Mouse (Mus musculus): ENCODE measurements around the gene Fkbp14. TPM values are rescaled to one million over a fixed set of nuclear protein-coding genes. Genes with fewer than 3 reads are reported as not detected.

Gene Fkbp14
- polyA plus RNA-seq, 1 experiment from 2014 or later = 17.9 TPM

DNA sequence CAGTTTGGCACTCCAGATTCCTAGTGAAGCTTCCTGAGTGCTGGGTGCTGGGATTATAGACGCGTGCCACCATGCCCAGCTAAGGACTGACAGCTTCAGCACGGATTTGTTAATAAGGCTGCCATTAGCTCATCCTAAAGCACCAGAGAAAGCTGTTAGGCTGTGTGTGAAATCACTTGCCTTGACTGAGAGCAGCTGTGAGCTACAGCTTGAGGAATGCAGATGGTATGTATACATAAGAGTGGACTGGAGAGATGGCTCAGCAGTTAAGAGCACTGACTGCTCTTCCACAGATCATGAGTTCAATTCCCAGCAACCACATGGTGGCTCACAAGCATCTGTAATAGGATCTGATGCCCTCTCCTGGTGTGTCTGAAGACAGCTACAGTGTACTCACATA lies 20.3 kb upstream of the Fkbp14 start:
- Histone ChIP-seq H3K36me3 (ENCODE audit: control insufficient read depth, insufficient read depth, low read length) (no peaks in the 10 kb centered on the region), H3K27ac (ENCODE audit: low read depth, low read length) (no peak overlapping the region), H3K4me2 (replicated peaks; ENCODE audit: low read depth, low read length) (no peak overlapping the region), H3K27me3 (ENCODE audit: control insufficient read depth, insufficient read depth, low read length) (no peaks in the 10 kb centered on the region), H3K4me3 (ENCODE audit: low read depth, low read length) (no peak overlapping the region), H3K9ac (ENCODE audit: low read depth, low read length) (no peak overlapping the region), H3K4me1 (replicated peaks; ENCODE audit: control insufficient read depth, insufficient read depth, low read length) (no peaks in the 10 kb centered on the region), H3K9me3 (ENCODE audit: control insufficient read depth, low read length) (no peaks in the 10 kb centered on the region)
- 84% methylated on average over 3 of the region's 3 CpGs for WGBS
- no peak for DNase-seq (ENCODE audit: low spot score)
- ATAC-seq (ENCODE audit: low FRiP score) = no peak

DNA sequence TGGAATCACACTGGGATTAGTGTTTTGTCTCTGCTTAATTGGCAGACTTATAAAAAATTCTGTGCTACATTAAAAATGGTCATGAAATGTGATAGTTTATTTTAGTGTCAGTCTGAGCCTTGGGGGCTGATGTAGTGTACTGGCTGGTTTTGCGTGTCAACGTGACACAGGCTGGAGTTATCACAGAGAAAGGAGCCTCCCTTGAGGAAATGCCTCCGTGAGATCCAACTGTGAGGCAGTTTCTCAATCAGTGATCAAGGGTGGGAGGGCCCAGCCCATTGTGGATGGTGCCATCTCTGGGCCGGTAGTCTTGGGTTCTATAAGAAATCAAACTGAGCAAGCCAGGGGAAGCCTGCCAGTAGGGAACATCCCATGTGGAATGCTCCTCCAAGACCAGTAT lies 9.1 kb upstream of the Fkbp14 start:
- no peak overlapping the region for H3K27ac ChIP-seq (ENCODE audit: low read depth, low read length)
- no peak overlapping the region for H3K4me2 ChIP-seq (replicated peaks; ENCODE audit: low read depth, low read length)
- ATAC-seq (ENCODE audit: low FRiP score) (no peak), DNase-seq (ENCODE audit: low spot score) (no peak)
- H3K9ac ChIP-seq (ENCODE audit: low read depth, low read length) = no peak overlapping the region
- WGBS = 62% methylated on average over 4 of the region's 4 CpGs
- no peaks in the 10 kb centered on the region for H3K27me3 ChIP-seq (ENCODE audit: control insufficient read depth, insufficient read depth, low read length)
- no peak overlapping the region for H3K4me3 ChIP-seq (ENCODE audit: low read depth, low read length)
- no peaks in the 10 kb centered on the region for H3K4me1 ChIP-seq (replicated peaks; ENCODE audit: control insufficient read depth, insufficient read depth, low read length)
- no peaks in the 10 kb centered on the region for H3K9me3 ChIP-seq (ENCODE audit: control insufficient read depth, low read length)
- no peaks in the 10 kb centered on the region for H3K36me3 ChIP-seq (ENCODE audit: control insufficient read depth, insufficient read depth, low read length)

DNA sequence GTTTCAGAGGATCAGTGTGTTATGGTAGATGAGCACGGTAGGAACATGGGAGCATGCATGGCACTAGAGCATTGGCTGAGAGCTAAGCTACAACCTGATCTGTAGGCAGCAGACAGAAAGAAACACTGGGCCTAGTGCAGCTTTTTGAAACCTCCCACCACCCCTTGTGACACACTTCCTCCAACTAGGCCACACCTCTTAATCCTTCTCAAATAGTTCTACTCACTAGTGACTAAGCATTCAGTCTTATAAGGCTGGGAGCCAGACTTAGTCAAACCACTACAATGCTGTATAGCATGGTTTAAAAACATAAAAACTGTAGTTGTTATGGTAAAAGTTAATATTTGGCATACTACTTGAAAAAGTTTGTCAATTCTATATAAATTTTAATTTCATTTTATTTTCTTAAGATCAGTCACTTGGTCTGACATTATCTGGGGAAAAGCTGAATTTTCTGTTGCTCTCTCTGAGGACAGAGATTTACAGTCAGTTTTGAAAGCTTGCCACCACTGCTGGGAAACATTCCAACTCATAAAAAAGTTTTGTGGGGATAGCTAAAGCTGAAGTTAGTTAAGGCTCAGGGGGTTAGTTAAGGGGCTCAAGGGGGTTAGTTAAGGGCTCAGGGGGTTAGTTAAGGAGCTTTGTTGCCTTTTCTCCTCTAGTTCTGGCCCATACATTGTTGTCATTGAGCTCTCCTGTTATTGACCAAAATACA lies 7.0 kb upstream of the Fkbp14 start:
- no peak overlapping the region for H3K27ac ChIP-seq (ENCODE audit: low read depth, low read length)
- no peaks in the 10 kb centered on the region for H3K4me1 ChIP-seq (replicated peaks; ENCODE audit: control insufficient read depth, insufficient read depth, low read length)
- H3K36me3 ChIP-seq (ENCODE audit: control insufficient read depth, insufficient read depth, low read length) = no peaks in the 10 kb centered on the region
- ATAC-seq (ENCODE audit: low FRiP score) (no peak), DNase-seq (ENCODE audit: low spot score) (no peak)
- H3K9ac ChIP-seq (ENCODE audit: low read depth, low read length) = no peak overlapping the region
- H3K9me3 ChIP-seq (ENCODE audit: control insufficient read depth, low read length) = no peaks in the 10 kb centered on the region
- no peak overlapping the region for H3K4me3 ChIP-seq (ENCODE audit: low read depth, low read length)
- WGBS = 97% methylated on average over 1 of the region's 1 CpGs
- H3K4me2 ChIP-seq (replicated peaks; ENCODE audit: low read depth, low read length) = no peak overlapping the region
- H3K27me3 ChIP-seq (ENCODE audit: control insufficient read depth, insufficient read depth, low read length) = no peaks in the 10 kb centered on the region

DNA sequence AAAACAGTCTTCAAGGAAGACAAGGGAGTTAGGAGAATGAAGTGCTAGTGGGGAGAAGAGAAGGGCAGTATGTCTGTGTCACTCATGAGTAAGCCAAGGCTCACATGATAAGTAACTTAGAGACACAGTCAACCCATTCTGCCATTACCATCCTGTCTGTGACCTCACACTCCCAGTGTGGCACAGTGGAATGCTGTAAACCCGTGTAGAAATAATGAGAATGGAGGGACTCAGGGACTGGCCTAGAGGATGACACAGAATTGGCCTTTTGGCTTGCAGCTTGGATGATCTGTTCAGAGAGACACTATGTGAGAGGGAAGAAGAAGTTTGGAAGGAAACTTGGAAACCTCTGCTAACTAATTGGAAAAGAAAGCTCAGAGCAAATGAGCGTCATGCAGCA lies 5.8 kb upstream of the Fkbp14 start:
- no peak for ATAC-seq (ENCODE audit: low FRiP score)
- H3K4me3 ChIP-seq (ENCODE audit: low read depth, low read length) = no peak overlapping the region
- H3K27ac ChIP-seq (ENCODE audit: low read depth, low read length) = no peak overlapping the region
- no peaks in the 10 kb centered on the region for H3K9me3 ChIP-seq (ENCODE audit: control insufficient read depth, low read length)
- H3K27me3 ChIP-seq (ENCODE audit: control insufficient read depth, insufficient read depth, low read length) = no peaks in the 10 kb centered on the region
- no peak overlapping the region for H3K9ac ChIP-seq (ENCODE audit: low read depth, low read length)
- H3K4me2 ChIP-seq (replicated peaks; ENCODE audit: low read depth, low read length) = no peak overlapping the region
- H3K4me1 ChIP-seq (replicated peaks; ENCODE audit: control insufficient read depth, insufficient read depth, low read length) = no peaks in the 10 kb centered on the region
- DNase-seq (ENCODE audit: low spot score) = no peak
- 92% methylated on average over 2 of the region's 2 CpGs for WGBS
- H3K36me3 ChIP-seq (ENCODE audit: control insufficient read depth, insufficient read depth, low read length) = no peaks in the 10 kb centered on the region

DNA sequence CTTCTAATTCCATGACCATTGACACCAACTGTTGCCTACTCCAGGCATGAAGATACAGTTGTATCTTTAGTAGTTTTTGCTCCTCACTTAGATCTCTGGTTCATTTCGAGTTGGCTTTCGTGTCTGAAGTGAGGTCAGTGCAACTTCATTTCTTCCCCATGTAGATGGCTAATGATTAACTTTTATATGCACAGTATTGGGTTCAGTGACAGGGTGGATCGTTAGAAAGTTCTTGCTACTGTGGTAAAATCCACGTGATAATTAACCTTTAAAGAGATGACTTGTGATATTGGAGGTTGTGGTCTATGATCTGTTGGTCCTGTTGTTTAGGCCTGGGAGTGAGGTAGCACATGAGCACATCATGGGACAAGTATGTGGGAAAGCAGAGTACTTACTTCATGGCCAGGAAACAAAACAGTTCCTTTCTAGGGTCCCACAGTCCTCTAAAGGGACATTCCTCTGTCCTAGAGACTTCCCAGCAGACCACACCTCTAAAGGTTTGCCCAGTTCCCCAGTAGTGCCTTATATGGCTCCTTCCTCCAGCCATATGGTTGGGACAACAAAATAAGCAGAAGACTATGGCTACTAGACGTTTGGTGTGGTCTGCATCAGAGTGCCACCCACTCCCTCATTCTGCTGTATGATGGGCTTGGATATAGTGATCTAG lies 3.7 kb upstream of the Fkbp14 start:
- Histone ChIP-seq H3K4me1 (replicated peaks; ENCODE audit: control insufficient read depth, insufficient read depth, low read length) (0 out of 2 replicates have a peak, but pooled peaks cover 3% of the 10 kb centered on the region), H3K27ac (ENCODE audit: low read depth, low read length) (no peak overlapping the region), H3K4me3 (ENCODE audit: low read depth, low read length) (no peak overlapping the region), H3K36me3 (ENCODE audit: control insufficient read depth, insufficient read depth, low read length) (no peaks in the 10 kb centered on the region), H3K9ac (ENCODE audit: low read depth, low read length) (no peak overlapping the region), H3K9me3 (ENCODE audit: control insufficient read depth, low read length) (no peaks in the 10 kb centered on the region), H3K27me3 (ENCODE audit: control insufficient read depth, insufficient read depth, low read length) (no peaks in the 10 kb centered on the region), H3K4me2 (replicated peaks; ENCODE audit: low read depth, low read length) (no peak overlapping the region)
- ATAC-seq (ENCODE audit: low FRiP score) = no peak
- 84% methylated on average over 5 of the region's 5 CpGs for WGBS
- DNase-seq (ENCODE audit: low spot score) = no peak

DNA sequence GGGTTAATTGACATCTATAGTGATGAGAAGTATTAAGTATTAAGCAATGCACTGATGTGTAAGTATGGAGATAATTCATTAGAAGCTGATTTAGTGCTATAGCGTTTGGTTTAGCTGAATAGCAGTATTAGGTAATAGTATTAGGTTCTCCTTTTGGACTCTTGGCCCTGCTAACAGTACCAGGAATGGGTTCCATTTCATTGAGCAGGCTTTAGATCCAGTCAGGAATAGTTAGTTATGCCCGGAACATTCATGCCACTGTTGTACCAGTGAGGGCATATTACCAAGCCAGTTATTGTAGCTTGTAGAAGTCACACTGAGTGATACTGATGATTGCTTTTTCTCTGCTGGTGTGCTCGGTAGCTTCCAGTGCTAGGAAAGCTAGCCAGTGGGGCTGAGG lies 603 bp upstream of the Fkbp14 start:
- Histone ChIP-seq H3K4me1 (replicated peaks; ENCODE audit: control insufficient read depth, insufficient read depth, low read length) (0 out of 2 replicates have a peak, but pooled peaks cover 3% of the 10 kb centered on the region), H3K27me3 (ENCODE audit: control insufficient read depth, insufficient read depth, low read length) (no peaks in the 10 kb centered on the region), H3K4me2 (replicated peaks; ENCODE audit: low read depth, low read length) (no peak overlapping the region), H3K9ac (ENCODE audit: low read depth, low read length) (no peak overlapping the region), H3K9me3 (ENCODE audit: control insufficient read depth, low read length) (no peaks in the 10 kb centered on the region), H3K27ac (ENCODE audit: low read depth, low read length) (no peak overlapping the region), H3K36me3 (ENCODE audit: control insufficient read depth, insufficient read depth, low read length) (no peaks in the 10 kb centered on the region), H3K4me3 (ENCODE audit: low read depth, low read length) (no peak overlapping the region)
- 90% methylated on average over 3 of the region's 3 CpGs for WGBS
- no peak for ATAC-seq (ENCODE audit: low FRiP score)
- no peak for DNase-seq (ENCODE audit: low spot score)

DNA sequence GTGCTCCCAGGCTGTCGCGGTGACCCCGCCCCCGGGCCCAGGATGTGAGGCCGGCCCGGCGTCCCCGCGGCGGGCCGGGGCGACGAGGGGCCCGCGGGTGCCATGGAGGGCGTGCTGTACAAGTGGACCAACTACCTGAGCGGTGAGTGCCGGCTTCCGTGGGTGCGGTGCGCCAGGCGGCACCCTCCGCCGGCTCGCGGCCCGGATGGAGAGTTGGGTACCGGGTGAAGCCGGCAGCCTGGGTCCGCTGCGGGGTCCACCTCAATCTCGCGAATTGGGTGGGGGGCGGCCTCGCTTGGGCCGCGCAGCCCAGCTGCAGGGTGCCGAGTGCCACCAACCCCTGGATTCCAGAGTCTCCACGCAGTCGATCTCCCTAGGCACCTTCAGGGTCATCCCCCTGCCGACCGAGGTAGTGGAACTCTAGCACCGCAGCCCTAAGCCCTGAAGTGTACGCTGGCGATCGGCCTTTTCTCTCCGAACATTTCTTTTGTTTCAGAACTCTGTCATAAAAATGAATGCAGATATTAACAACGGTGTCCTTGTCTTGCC lies 1.7 kb downstream of the Fkbp14 start:
- H3K27ac ChIP-seq (ENCODE audit: low read depth, low read length) = peak overlapping the region; percentile 43; the same call in 1 of the 2 replicates
- WGBS = under 1% methylated on average over 47 of the region's 48 CpGs

DNA sequence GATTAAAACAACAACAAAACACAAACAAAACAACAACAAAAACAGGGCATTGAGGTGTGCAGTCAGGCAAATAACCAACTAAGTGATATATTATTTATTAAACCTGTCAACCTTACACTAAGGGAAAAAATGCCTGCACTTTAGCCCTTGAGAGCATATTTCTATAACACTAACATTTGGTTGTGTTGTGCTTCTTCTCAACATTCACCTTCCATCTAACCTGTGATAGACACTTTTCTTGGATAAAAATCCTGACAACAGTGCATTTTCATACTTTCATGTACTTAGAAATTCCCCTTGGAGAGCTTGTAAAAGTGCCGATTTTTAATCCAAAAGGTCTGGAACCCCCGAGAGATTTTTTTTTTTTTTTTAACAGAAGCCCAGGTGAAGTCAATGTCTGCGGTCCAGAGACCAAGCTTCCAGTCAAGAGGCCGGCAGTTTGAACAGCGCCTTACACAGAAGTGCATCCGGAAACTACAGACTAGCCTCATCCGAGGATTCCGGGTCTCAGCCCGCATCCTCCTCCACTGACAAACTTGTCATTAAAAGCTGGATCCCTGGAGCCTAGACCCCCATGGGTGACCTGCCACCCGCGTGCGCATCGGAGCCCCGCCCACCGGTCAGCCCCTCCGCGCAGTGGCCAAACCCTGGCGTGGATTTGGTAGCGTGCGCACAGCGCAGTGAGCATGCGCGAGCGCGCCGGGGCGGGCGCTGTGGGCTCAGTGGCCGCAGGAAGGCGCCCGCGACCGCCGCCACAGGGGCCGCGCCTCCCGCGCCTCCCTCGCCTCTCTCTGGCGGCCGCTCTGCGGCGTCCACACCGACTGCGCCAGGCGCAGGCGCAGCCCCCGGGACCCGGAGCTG lies 2.4 kb downstream of the Fkbp14 start, which contains the start of gene Plekha8:
Gene Plekha8 (plus strand): TSS at position 643 of the 861 bp plus-strand sequence.
- Histone ChIP-seq H3K9me3 (ENCODE audit: control insufficient read depth, low read length) (no peaks in the 10 kb centered on the region), H3K4me1 (replicated peaks; ENCODE audit: control insufficient read depth, insufficient read depth, low read length) (0 out of 2 replicates have a peak, but pooled peaks cover 5% of the 10 kb centered on the region), H3K4me2 (replicated peaks; ENCODE audit: low read depth, low read length) (peak within 1 kb of the TSS; percentile 51), H3K4me3 (ENCODE audit: low read depth, low read length) (peak within 1 kb of the TSS; percentile 56), H3K27me3 (ENCODE audit: control insufficient read depth, insufficient read depth, low read length) (no peaks in the 10 kb centered on the region), H3K36me3 (ENCODE audit: control insufficient read depth, insufficient read depth, low read length) (no peaks in the 10 kb centered on the region), H3K9ac (ENCODE audit: low read depth, low read length) (peak within 1 kb of the TSS; percentile 79), H3K27ac (ENCODE audit: low read depth, low read length) (peak within 1 kb of the TSS; percentile 43; the same call in 1 of the 2 replicates)
- peak; percentile 95 for DNase-seq (ENCODE audit: low spot score)
- under 1% methylated on average over 31 of the region's 49 CpGs for WGBS
- ATAC-seq (ENCODE audit: low FRiP score) = peak; percentile 94

More for the DNA sequence above, 1.7 kb downstream of the Fkbp14 start:
- peak; percentile 52 for DNase-seq (ENCODE audit: low spot score)
- Histone ChIP-seq H3K9me3 (ENCODE audit: control insufficient read depth, low read length) (no peaks in the 10 kb centered on the region), H3K9ac (ENCODE audit: low read depth, low read length) (peak overlapping the region; percentile 79), H3K4me2 (replicated peaks; ENCODE audit: low read depth, low read length) (peak overlapping the region; percentile 51), H3K4me1 (replicated peaks; ENCODE audit: control insufficient read depth, insufficient read depth, low read length) (0 out of 2 replicates have a peak, but pooled peaks cover 5% of the 10 kb centered on the region), H3K36me3 (ENCODE audit: control insufficient read depth, insufficient read depth, low read length) (no peaks in the 10 kb centered on the region), H3K4me3 (ENCODE audit: low read depth, low read length) (peak overlapping the region; percentile 56), H3K27me3 (ENCODE audit: control insufficient read depth, insufficient read depth, low read length) (no peaks in the 10 kb centered on the region)
- ATAC-seq (ENCODE audit: low FRiP score) = no peak
